17 mouse cellular contexts compared by ENCODE assay signal in the genomic region with DNA sequence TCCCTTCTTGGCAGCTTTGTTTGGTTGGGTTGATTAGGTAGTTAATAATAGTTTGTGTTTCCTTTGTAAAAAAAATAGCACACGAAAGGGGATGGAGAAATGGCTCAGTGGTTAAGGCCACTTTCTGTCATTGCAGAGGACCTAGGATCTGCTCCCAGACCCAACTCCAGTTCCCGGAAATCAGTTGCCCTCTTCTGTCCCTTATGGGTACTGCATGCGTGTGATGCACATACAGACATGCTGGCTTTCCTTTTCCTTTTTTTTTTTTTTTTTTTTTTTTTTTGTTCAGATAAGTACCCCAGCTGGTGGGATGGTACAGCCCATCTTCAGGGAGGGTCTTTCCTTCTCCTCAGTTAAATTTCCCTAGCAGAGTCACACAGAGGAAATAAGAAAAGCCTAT. TPM values are rescaled to one million over a fixed set of nuclear protein-coding genes. Genes with fewer than 3 reads are reported as not detected.
DNase-seq lines count a peak whose midpoint lies in the region; ATAC-seq and TF ChIP-seq lines count a peak whose summit lies in the region.
"Had no signal": no experiment of that assay in that cellular context is flagged by ENCODE, and none has a peak within 500 bp of the region (broad histone marks: within the 10 kb centered on the region; RNA-seq: fewer than 3 reads in every experiment).

No protein-coding gene starts in this region.

- H3K9me3 ChIP-seq in kidney, postnatal 0 days (replicated peaks; ENCODE audit: low read length), result no peaks in the 10 kb centered on the region
- H3K9me3 ChIP-seq in forebrain, embryonic 11.5 days (ENCODE audit: control insufficient read depth, low read length), result no peaks in the 10 kb centered on the region
- H3K9me3 ChIP-seq: forebrain, embryonic 10.5 days; heart, embryonic 13.5 days; hindbrain, embryonic 15.5 days; liver, embryonic 13.5 days; midbrain, embryonic 10.5 days; neural tube, embryonic 12.5 days had no signal

- H3K36me3 ChIP-seq in kidney, postnatal 0 days (ENCODE audit: insufficient read depth, low read length), result 0 out of 2 replicates have a peak, but pooled peaks cover 4% of the 10 kb centered on the region
- no peaks in the 10 kb centered on the region for H3K36me3 ChIP-seq in thymus, adult 2 months (ENCODE audit: control insufficient read depth, insufficient read depth, low read length)
- no peaks in the 10 kb centered on the region for H3K36me3 ChIP-seq in forebrain, embryonic 11.5 days (ENCODE audit: control insufficient read depth, insufficient read depth, low read length)
- H3K36me3 ChIP-seq: hindbrain, embryonic 15.5 days; liver, embryonic 13.5 days; neural tube, embryonic 12.5 days had no signal

- no peak overlapping the region for H3K4me3 ChIP-seq in kidney, postnatal 0 days (replicated peaks; ENCODE audit: low read depth, low read length)
- H3K4me3 ChIP-seq in thymus, adult 2 months (ENCODE audit: control insufficient read depth, insufficient read depth, low read length), result no peak overlapping the region
- H3K4me3 ChIP-seq in forebrain, embryonic 11.5 days (ENCODE audit: low read depth, low read length), result no peak overlapping the region
- H3K4me3 ChIP-seq: forebrain, embryonic 10.5 days; heart, embryonic 13.5 days; hindbrain, embryonic 15.5 days; liver, embryonic 13.5 days; midbrain, embryonic 10.5 days; neural tube, embryonic 12.5 days had no signal

- no peaks in the 10 kb centered on the region for H3K27me3 ChIP-seq in kidney, postnatal 0 days (ENCODE audit: insufficient read depth, low read length)
- H3K27me3 ChIP-seq in thymus, adult 2 months (ENCODE audit: control insufficient read depth, insufficient read depth, low read length), result no peaks in the 10 kb centered on the region
- no peaks in the 10 kb centered on the region; the same call in 1 of the 2 replicates for H3K27me3 ChIP-seq in forebrain, embryonic 11.5 days (ENCODE audit: control insufficient read depth, insufficient read depth, low read length)
- H3K27me3 ChIP-seq: heart, embryonic 13.5 days; hindbrain, embryonic 15.5 days; liver, embryonic 13.5 days; neural tube, embryonic 12.5 days had no signal

- H3K9ac ChIP-seq in kidney, postnatal 0 days (ENCODE audit: low read depth, low read length), result no peak overlapping the region
- no peak overlapping the region for H3K9ac ChIP-seq in forebrain, embryonic 11.5 days (ENCODE audit: low read length)
- H3K9ac ChIP-seq: heart, embryonic 13.5 days; hindbrain, embryonic 15.5 days; liver, embryonic 13.5 days; neural tube, embryonic 12.5 days had no signal

- DNase-seq in kidney, postnatal 0 days (ENCODE audit: low spot score), result no peak
- no peak for DNase-seq in kidney, adult 18-20 months
- peak; percentile 20 for DNase-seq in thymus, postnatal 25 days
- no peak for DNase-seq in thymus, adult 2 months
- peak; percentile 65 for DNase-seq in R1 (ENCODE audit: low read depth, low spot score)
- no peak for DNase-seq in forebrain, embryonic 11.5 days (ENCODE audit: low spot score)
- DNase-seq: adrenal gland, postnatal 36 days; cerebellum, adult 11 months; embryo, embryonic 11 days; kidney, postnatal 10 days; liver, embryonic 13.5 days had no signal

- ATAC-seq in kidney, postnatal 0 days (replicated peaks; ENCODE audit: low FRiP score, low read depth), result no peak
- no peak for ATAC-seq in monocyte, adult 5-6 weeks (replicated peaks; ENCODE audit: insufficient number of reproducible peaks, low FRiP score, low TSS enrichment, poor library complexity, severe bottlenecking)
- ATAC-seq in forebrain, embryonic 11.5 days (replicated peaks; ENCODE audit: low FRiP score), result no peak

- 92% methylated on average over 3 of the region's 3 CpGs for WGBS in kidney, postnatal 0 days
- 95% methylated on average over 3 of the region's 3 CpGs for WGBS in thymus, adult 2 months
- 92% methylated on average over 3 of the region's 3 CpGs for WGBS in forebrain, embryonic 11.5 days

- H3K27ac ChIP-seq in kidney, postnatal 0 days, result no peak overlapping the region
- H3K27ac ChIP-seq in thymus, adult 2 months (ENCODE audit: control insufficient read depth, insufficient read depth, low read length), result no peak overlapping the region
- H3K27ac ChIP-seq in forebrain, embryonic 11.5 days (ENCODE audit: low read depth, low read length), result no peak overlapping the region
- H3K27ac ChIP-seq: forebrain, embryonic 10.5 days; heart, embryonic 13.5 days; hindbrain, embryonic 15.5 days; liver, embryonic 13.5 days; midbrain, embryonic 10.5 days; neural tube, embryonic 12.5 days had no signal

- no peaks in the 10 kb centered on the region for H3K4me1 ChIP-seq in kidney, postnatal 0 days (replicated peaks; ENCODE audit: insufficient read depth, low read length)
- peaks cover 1% of the 10 kb centered on the region; the same call in 1 of the 2 replicates for H3K4me1 ChIP-seq in thymus, adult 2 months (replicated peaks; ENCODE audit: control insufficient read depth, insufficient read depth, low read length)
- H3K4me1 ChIP-seq in forebrain, embryonic 11.5 days (replicated peaks; ENCODE audit: control insufficient read depth, insufficient read depth, low read length), result no peaks in the 10 kb centered on the region
- H3K4me1 ChIP-seq: liver, embryonic 13.5 days had no signal

- H3K4me2 ChIP-seq in kidney, postnatal 0 days (ENCODE audit: low read length), result no peak overlapping the region
- H3K4me2 ChIP-seq in forebrain, embryonic 11.5 days (ENCODE audit: low read depth, low read length, severe bottlenecking), result no peak overlapping the region
- H3K4me2 ChIP-seq: heart, embryonic 13.5 days; hindbrain, embryonic 15.5 days; liver, embryonic 13.5 days; neural tube, embryonic 12.5 days had no signal

- TF ChIP-seq CTCF in kidney, postnatal 0 days (IDR thresholded peaks at IDR 0.05; ENCODE audit: low read depth), result peak; percentile 32; the same call in 1 of the 2 replicates
- no peak for TF ChIP-seq CTCF in thymus, adult 2 months (IDR thresholded peaks at IDR 0.05; ENCODE audit: borderline replicate concordance, control insufficient read depth, extremely low read depth, insufficient read depth, low read length, poor library complexity)

- TF ChIP-seq POLR2A in thymus, adult 2 months (IDR thresholded peaks at IDR 0.05; ENCODE audit: control insufficient read depth, extremely low read depth, insufficient read depth, low read length, poor library complexity), result no peak

RNA-seq across cellular contexts. Expression of a gene that starts 20.1 kb away (rescaled TPM):
- 35.8 and 40.6 TPM in 2 replicates for polyA plus RNA-seq in kidney, postnatal 0 days (2015; fragmentation: Nextera tagmentation; extraction: Ambion mirVana)
- polyA plus RNA-seq in thymus, adult 2 months (2012; rRNA removed), result 53.0 and 66.8 TPM in 2 replicates
- 165 to 355 TPM (median 352 TPM) in 3 replicates for total RNA-seq in monocyte, adult 5-6 weeks (2017)
- polyA plus RNA-seq in forebrain, embryonic 11.5 days (2014; fragmentation: Nextera tagmentation; extraction: Ambion mirVana), result 4.0 and 5.1 TPM in 2 replicates

Comparison
In these comparisons a context has a peak if more than half of its experiments do, and no peak if none do; other contexts are left out.
1. DNase-seq: peak in thymus, postnatal 25 days (single experiment) and R1 (single experiment); none in kidney, postnatal 0 days (single experiment), kidney, adult 18-20 months (single experiment), thymus, adult 2 months (single experiment) and forebrain, embryonic 11.5 days (single experiment).